Mouse (Mus musculus) adrenal gland, postnatal 0 days (tissue): ENCODE results near the gene Tpgs1. TPM values are rescaled to one million over a fixed set of nuclear protein-coding genes. Genes with fewer than 3 reads are reported as not detected.

Source experiments
- polyA plus RNA-seq: library from polyadenylated mRNA; unstranded; fragments of >200 nt; fragmentation: Nextera tagmentation; extraction: Ambion mirVana; gene quantifications from 2 replicates; pipeline ENCODE4 v1.2.1, GENCODE M21; 2015

The Tpgs1 gene
- polyA plus RNA-seq = 81.4 and 84.4 TPM in 2 replicates

GRCm38 (mm10) chr10:79668771-79669575, at the start of gene Tpgs1:
TSS of gene Tpgs1 (plus strand) at chr10:79669369.

GRCm38 (mm10) chr10:79637128-79638110, 31.8 kb upstream of the Tpgs1 start, which contains the start of gene Shc2:
TSS of gene Shc2 (minus strand) at chr10:79637918.

GRCm38 (mm10) chr10:79645711-79646110, 23.5 kb upstream of the Tpgs1 start, which contains the start of gene Odf3l2:
TSS of gene Odf3l2 (minus strand) at chr10:79645738.

GRCm38 (mm10) chr10:79664131-79664665, 5.0 kb upstream of the Tpgs1 start, which contains the start of gene Madcam1:
TSS of gene Madcam1 (plus strand) at chr10:79664559.

GRCm38 (mm10) chr10:79681591-79682245, 12.5 kb downstream of the Tpgs1 start, which contains the start of gene Cdc34:
TSS of gene Cdc34 (plus strand) at chr10:79682195.

GRCm38 (mm10) chr10:79688720-79689119, 19.6 kb downstream of the Tpgs1 start, which contains the start of gene Gzmm:
TSS of gene Gzmm (plus strand) at chr10:79689020.

GRCm38 (mm10) chr10:79704065-79704969, 35.1 kb downstream of the Tpgs1 start, which contains the start of gene Bsg:
TSS of gene Bsg (plus strand) at chr10:79704491.

GRCm38 (mm10) chr10:79716254-79716987, 47.3 kb downstream of the Tpgs1 start, which contains the start of gene Hcn2:
TSS of gene Hcn2 (plus strand) at chr10:79716634.

Other genes with a start within 250 kb of the Tpgs1 start
- gene Vmn2r83, start 200.6 kb upstream of the Tpgs1 start, polyA plus RNA-seq = not detected in 2 replicates
- gene Plpp2, start 135.6 kb upstream of the Tpgs1 start, polyA plus RNA-seq = 21.7 and 28.3 TPM in 2 replicates
- gene Mier2, start 114.2 kb upstream of the Tpgs1 start, polyA plus RNA-seq = 19.1 and 25.1 TPM in 2 replicates
- not detected in 2 replicates for gene Theg, start 82.0 kb upstream of the Tpgs1 start, polyA plus RNA-seq
- gene C2cd4c, start 55.3 kb upstream of the Tpgs1 start, polyA plus RNA-seq = not detected in 2 replicates
- 8.9 and 20.6 TPM in 2 replicates for gene Shc2, start 31.5 kb upstream of the Tpgs1 start, polyA plus RNA-seq
- gene Odf3l2, start 23.6 kb upstream of the Tpgs1 start, polyA plus RNA-seq = 0.11 and 0.88 TPM in 2 replicates
- gene Madcam1, start 4.8 kb upstream of the Tpgs1 start, polyA plus RNA-seq = 0.43 and 0.80 TPM in 2 replicates
- 66.5 and 73.9 TPM in 2 replicates for gene Cdc34, start 12.8 kb downstream of the Tpgs1 start, polyA plus RNA-seq
- gene Gzmm, start 19.7 kb downstream of the Tpgs1 start, polyA plus RNA-seq = 0.61 and 0.69 TPM in 2 replicates
- gene Bsg, start 35.1 kb downstream of the Tpgs1 start, polyA plus RNA-seq = 813 and 928 TPM in 2 replicates
- 1.6 TPM in 2 replicates for gene Hcn2, start 47.3 kb downstream of the Tpgs1 start, polyA plus RNA-seq
- gene Polrmt, start 77.2 kb downstream of the Tpgs1 start, polyA plus RNA-seq = 16.6 and 29.3 TPM in 2 replicates
- gene Fgf22, start 85.7 kb downstream of the Tpgs1 start, polyA plus RNA-seq = 0.15 TPM in 1 of 2 replicates, not detected in the other
- 50.8 and 66.1 TPM in 2 replicates for gene Rnf126, start 97.6 kb downstream of the Tpgs1 start, polyA plus RNA-seq
- gene Fstl3, start 107.9 kb downstream of the Tpgs1 start, polyA plus RNA-seq = 10.9 and 12.6 TPM in 2 replicates
- 0.13 and 0.46 TPM in 2 replicates for gene Prss57, start 121.6 kb downstream of the Tpgs1 start, polyA plus RNA-seq
- 72.1 and 96.9 TPM in 2 replicates for gene Palm, start 124.2 kb downstream of the Tpgs1 start, polyA plus RNA-seq
- 1.1 TPM in 2 replicates for gene Misp, start 151.6 kb downstream of the Tpgs1 start, polyA plus RNA-seq
- 85.9 and 118 TPM in 2 replicates for gene Ptbp1, start 185.1 kb downstream of the Tpgs1 start, polyA plus RNA-seq
- 8.3 and 10.4 TPM in 2 replicates for gene Prtn3, start 205.1 kb downstream of the Tpgs1 start, polyA plus RNA-seq
- gene Plppr3, start 205.3 kb downstream of the Tpgs1 start, polyA plus RNA-seq = 21.3 and 54.6 TPM in 2 replicates
- 8.1 and 10.4 TPM in 2 replicates for gene Elane, start 216.9 kb downstream of the Tpgs1 start, polyA plus RNA-seq
- gene Cfd, start 221.5 kb downstream of the Tpgs1 start, polyA plus RNA-seq = 0.96 and 5.3 TPM in 2 replicates
- gene Med16, start 239.6 kb downstream of the Tpgs1 start, polyA plus RNA-seq = 28.5 and 37.7 TPM in 2 replicates
- 8.4 and 15.7 TPM in 2 replicates for gene Gm26602, start 241.5 kb downstream of the Tpgs1 start, polyA plus RNA-seq
- 0.77 and 1.0 TPM in 2 replicates for gene Kiss1r, start 247.6 kb downstream of the Tpgs1 start, polyA plus RNA-seq